Mouse (Mus musculus) kidney, embryonic 14.5 days (tissue): ENCODE measurements around the gene Khnyn. TPM values are rescaled to one million over a fixed set of nuclear protein-coding genes. Genes with fewer than 3 reads are reported as not detected.

Source experiments
- ATAC-seq: fragments of 200-750 bp; cut with Nextera tagmentation; 2 replicates; pipeline ENCODE4 v1.8.0; 2017; ENCODE audit warnings: moderate number of reproducible peaks, mild to moderate bottlenecking, moderate TSS enrichment, moderate library complexity; ENCODE audit not compliant: low FRiP score, low TSS enrichment
- H3K27ac ChIP-seq: fragments of 300-500 bp; sonication (generic); 2 replicates; pipeline ENCODE4 v1.5.1; 2014; ENCODE audit warnings: low read depth, mild to moderate bottlenecking, low read length, moderate library complexity, mixed read lengths
- H3K27me3 ChIP-seq: fragments of 300-500 bp; sonication (generic); 2 replicates; pipeline ENCODE4 v1.6.1; 2014; ENCODE audit warnings: mild to moderate bottlenecking, low read length; ENCODE audit not compliant: control insufficient read depth, insufficient read depth
- H3K36me3 ChIP-seq: fragments of 300-500 bp; sonication (generic); 2 replicates; pipeline ENCODE4 v1.6.1; 2014; ENCODE audit warnings: low read length, mixed read lengths; ENCODE audit not compliant: control insufficient read depth, insufficient read depth
- H3K4me1 ChIP-seq: fragments of 300-500 bp; sonication (generic); 2 replicates; pipeline ENCODE4 v1.6.1; 2014; ENCODE audit warnings: low read length, mixed read lengths; ENCODE audit not compliant: control insufficient read depth, insufficient read depth
- H3K4me2 ChIP-seq: fragments of 300-500 bp; sonication (generic); replicated peaks from 2 replicates; pipeline ENCODE4 v1.6.1; 2014; ENCODE audit warnings: low read depth, mild to moderate bottlenecking, low read length
- H3K4me3 ChIP-seq: fragments of 300-500 bp; sonication (generic); 2 replicates; pipeline ENCODE4 v1.5.1; 2014; ENCODE audit warnings: mild to moderate bottlenecking, low read length
- H3K9ac ChIP-seq: fragments of 300-500 bp; sonication (generic); 2 replicates; pipeline ENCODE4 v1.6.1; 2014; ENCODE audit warnings: low read depth, mild to moderate bottlenecking, low read length, moderate library complexity
- H3K9me3 ChIP-seq: fragments of 300-500 bp; sonication (generic); 2 replicates; pipeline ENCODE4 v1.6.1; 2016; ENCODE audit warnings: low read length; ENCODE audit not compliant: control insufficient read depth
- WGBS: fragments of 180-500 bp; shearing (Covaris S2); extraction: QIAGEN DNeasy Blood & Tissue Kit; methylation state at CpG from one replicate; pipeline ENCODE4 v1.1.7; 2014; 5-methylcytosine and 5-hydroxymethylcytosine counted together
- polyA plus RNA-seq: library from polyadenylated mRNA; unstranded; fragments of >200 nt; fragmentation: Nextera tagmentation; extraction: Ambion mirVana; gene quantifications from 2 replicates; pipeline ENCODE4 v1.2.1, GENCODE M21; 2014

The Khnyn gene
- polyA plus RNA-seq, 1 experiment from 2014 or later: 9.7 TPM

DNA sequence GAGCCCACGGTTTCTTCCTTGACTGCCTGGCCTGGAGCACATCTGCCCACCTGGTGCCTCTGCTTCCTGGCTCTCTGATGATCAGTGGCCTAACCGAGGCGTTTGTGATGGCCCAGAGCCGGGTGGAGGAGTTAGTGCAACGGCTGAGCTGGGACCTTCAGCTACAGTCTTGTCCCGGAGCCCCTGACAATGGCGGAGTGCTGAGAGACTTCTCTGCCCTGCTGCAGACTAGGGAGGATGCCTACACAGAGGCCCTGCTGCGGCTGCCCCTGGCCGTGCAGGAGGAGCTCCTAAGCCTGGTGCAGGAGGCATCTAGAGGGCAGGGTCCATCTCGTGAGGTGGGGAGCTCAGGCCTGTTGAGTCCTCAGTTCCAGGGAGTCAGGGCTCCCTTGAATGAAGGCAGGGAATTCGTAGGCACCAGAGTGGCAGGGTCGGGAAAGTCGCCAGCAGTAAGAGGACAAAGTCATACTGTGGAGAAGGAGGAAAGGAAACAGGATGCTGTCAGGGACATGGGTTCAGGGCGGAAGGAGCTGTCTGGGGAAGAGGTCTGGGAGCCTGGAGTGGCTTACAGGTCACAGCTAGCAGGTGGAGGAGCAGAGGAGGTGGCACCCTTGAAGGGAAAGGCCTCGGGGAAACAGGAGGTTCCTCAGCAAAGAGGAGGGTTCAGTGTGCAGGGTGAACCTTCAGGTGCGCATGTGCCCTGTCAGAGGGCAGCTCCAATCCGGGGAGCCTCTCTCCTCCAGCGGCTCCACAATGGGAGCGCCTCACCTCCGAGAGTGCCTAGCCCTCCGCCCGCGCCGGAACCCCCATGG, 2.0 kb downstream of the Khnyn start:
- no peak overlapping the region; the same call in 1 of the 2 replicates for H3K4me3 ChIP-seq
- H3K27me3 ChIP-seq: no peaks in the 10 kb centered on the region
- peak overlapping the region; percentile 88; the same call in 1 of the 2 replicates for H3K9ac ChIP-seq
- no peaks in the 10 kb centered on the region for H3K9me3 ChIP-seq
- peaks cover 24% of the 10 kb centered on the region for H3K4me1 ChIP-seq
- peaks cover 51% of the 10 kb centered on the region for H3K36me3 ChIP-seq
- ATAC-seq: no peak
- 79% methylated on average over 24 of the region's 24 CpGs for WGBS
- H3K27ac ChIP-seq: no peak overlapping the region
- peak overlapping the region; percentile 72 for H3K4me2 ChIP-seq

DNA sequence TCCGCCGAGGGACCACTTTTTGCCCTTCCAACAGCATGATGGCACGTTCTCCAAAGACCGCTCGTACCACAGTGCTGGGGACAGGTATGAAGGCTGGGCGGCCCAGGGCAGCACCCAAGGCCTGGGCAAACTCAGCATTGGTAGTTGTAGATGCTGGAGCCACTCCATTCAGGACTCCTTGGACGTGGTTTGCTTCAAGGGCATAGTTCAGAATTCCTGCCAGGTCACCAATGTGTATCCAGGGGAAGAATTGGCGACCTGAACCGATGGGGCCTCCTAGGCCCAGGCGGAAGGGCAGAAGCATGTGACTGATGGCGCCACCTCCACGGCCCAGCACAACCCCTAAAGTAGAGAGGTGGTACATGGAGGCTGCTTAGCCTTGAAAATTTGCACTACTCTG, 12.9 kb downstream of the Khnyn start:
- H3K36me3 ChIP-seq: peaks cover 50% of the 10 kb centered on the region
- H3K4me2 ChIP-seq: no peak overlapping the region
- H3K9ac ChIP-seq: no peak overlapping the region
- no peak overlapping the region for H3K27ac ChIP-seq
- peaks cover 6% of the 10 kb centered on the region; the same call in 1 of the 2 replicates for H3K4me1 ChIP-seq
- no peak for ATAC-seq
- 92% methylated on average over 12 of the region's 12 CpGs for WGBS
- H3K27me3 ChIP-seq: no peaks in the 10 kb centered on the region
- no peaks in the 10 kb centered on the region for H3K9me3 ChIP-seq
- no peak overlapping the region for H3K4me3 ChIP-seq

DNA sequence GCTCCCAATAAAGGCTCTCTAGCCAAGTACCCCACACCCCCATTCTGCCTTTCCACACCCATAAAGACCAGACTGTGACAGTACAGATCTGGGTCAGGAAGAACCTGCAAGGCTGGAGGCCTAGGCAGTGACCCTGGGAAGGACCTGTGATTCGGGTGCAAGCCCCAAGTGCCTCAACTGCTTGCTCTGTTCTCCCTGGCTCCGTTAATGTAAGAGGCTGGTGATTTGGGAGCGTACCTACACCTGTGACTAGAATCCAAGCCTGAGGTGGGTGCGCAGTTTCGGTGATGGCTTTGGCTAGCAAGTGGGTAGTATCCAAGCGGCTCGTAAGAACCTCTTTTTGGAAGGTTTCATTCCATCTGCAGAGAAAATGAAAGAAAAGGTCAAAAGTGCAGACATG, 14.2 kb downstream of the Khnyn start:
- H3K27ac ChIP-seq: no peak overlapping the region
- peaks cover 6% of the 10 kb centered on the region; the same call in 1 of the 2 replicates for H3K4me1 ChIP-seq
- 91% methylated on average over 7 of the region's 7 CpGs for WGBS
- H3K9ac ChIP-seq: no peak overlapping the region
- no peak overlapping the region for H3K4me3 ChIP-seq
- no peaks in the 10 kb centered on the region for H3K27me3 ChIP-seq
- ATAC-seq: no peak
- no peaks in the 10 kb centered on the region for H3K9me3 ChIP-seq
- H3K36me3 ChIP-seq: peaks cover 40% of the 10 kb centered on the region
- H3K4me2 ChIP-seq: peak overlapping the region; percentile 75; the same call in 1 of the 2 replicates

GRCm38 (mm10) chr14:55899701-55900413, 15.1 kb downstream of the Khnyn start, which contains the start of gene Sdr39u1:
Sdr39u1 (minus strand) TSS chr14:55900293.
- H3K4me3 ChIP-seq: peak within 1 kb of the TSS; percentile 42
- peak within 1 kb of the TSS; percentile 63 for H3K9ac ChIP-seq
- H3K36me3 ChIP-seq: peaks cover 31% of the 10 kb centered on the region
- no peaks in the 10 kb centered on the region for H3K27me3 ChIP-seq
- under 1% methylated on average over 39 of the region's 39 CpGs for whole genome bisulfite sequencing
- H3K27ac ChIP-seq: peak within 1 kb of the TSS; percentile 53; the same call in 1 of the 2 replicates
- ATAC-seq: peak; percentile 93
- H3K9me3 ChIP-seq: no peaks in the 10 kb centered on the region
- H3K4me1 ChIP-seq: peaks cover 6% of the 10 kb centered on the region; the same call in 1 of the 2 replicates
- H3K4me2 ChIP-seq: peak within 1 kb of the TSS; percentile 75

DNA sequence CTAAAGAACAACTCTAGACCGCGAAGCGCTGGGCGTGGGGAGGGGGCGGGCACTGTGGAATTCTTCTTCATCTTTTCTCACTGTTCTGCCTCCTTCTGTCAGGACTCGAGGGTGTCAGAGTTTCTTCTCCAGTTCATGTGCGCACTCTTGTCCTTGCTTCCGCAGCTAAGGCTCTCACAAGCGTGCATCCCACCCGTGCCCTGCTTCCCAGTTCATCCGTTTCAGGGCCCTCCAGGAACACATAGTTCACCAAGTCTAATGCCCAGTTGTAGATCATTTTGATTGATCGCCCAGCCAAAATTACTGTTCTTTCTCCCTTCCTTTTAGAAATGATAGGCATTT, 15.6 kb downstream of the Khnyn start:
- H3K9me3 ChIP-seq: no peaks in the 10 kb centered on the region
- peak overlapping the region; percentile 75 for H3K4me2 ChIP-seq
- ATAC-seq: no peak; the same call in 1 of the 2 replicates
- H3K36me3 ChIP-seq: peaks cover 26% of the 10 kb centered on the region
- 3% methylated on average over 12 of the region's 12 CpGs for WGBS
- no peaks in the 10 kb centered on the region for H3K27me3 ChIP-seq
- peak overlapping the region; percentile 63 for H3K9ac ChIP-seq
- peak overlapping the region; percentile 42 for H3K4me3 ChIP-seq
- peak overlapping the region; percentile 53; the same call in 1 of the 2 replicates for H3K27ac ChIP-seq
- peaks cover 6% of the 10 kb centered on the region; the same call in 1 of the 2 replicates for H3K4me1 ChIP-seq

DNA sequence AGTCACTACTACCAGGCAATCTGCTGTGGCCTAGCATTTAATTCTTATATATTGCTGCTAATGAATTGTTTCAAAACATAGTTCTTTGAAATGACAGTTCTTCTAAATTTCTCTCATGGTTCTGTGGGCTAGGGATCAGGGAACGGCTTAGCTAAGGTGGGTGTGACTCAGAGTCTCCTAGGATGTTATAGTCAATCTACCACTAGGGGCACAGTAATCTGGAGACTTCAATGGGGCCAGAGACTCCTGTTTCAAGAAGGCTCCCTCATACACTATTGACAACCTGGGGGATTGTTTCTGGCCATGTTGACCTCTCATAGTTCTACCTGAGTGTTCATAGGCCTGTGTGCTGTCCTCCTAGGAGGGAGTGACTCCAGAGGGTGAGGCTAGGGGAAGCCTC, 20.8 kb downstream of the Khnyn start:
- Histone ChIP-seq H3K4me2 (no peak overlapping the region), H3K27ac (no peak overlapping the region), H3K9me3 (no peaks in the 10 kb centered on the region), H3K4me1 (peaks cover 6% of the 10 kb centered on the region; the same call in 1 of the 2 replicates), H3K4me3 (no peak overlapping the region), H3K27me3 (no peaks in the 10 kb centered on the region), H3K36me3 (no peaks in the 10 kb centered on the region), H3K9ac (no peak overlapping the region)
- no peak for ATAC-seq
- WGBS: 45% methylated on average over 1 of the region's 1 CpGs

DNA sequence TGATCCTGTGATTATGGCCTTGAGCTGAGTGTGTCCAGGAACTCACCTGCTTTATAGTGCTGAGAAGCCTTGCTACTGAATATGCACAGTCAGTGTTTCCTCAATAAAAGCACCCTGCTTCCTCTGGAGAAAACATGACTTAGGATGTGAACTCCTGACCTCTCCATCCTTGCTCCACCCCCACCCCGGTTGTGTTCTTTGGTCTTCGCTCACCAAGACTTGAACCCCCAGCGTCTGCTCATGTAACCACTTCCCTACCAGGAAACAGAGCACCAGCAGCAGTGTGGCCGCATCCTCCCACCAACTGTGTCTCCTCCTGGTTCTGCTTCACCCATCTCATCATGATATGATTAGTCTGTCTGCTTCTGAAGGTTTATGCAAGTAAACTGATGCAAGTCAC, 28.7 kb downstream of the Khnyn start:
- H3K27me3 ChIP-seq: no peaks in the 10 kb centered on the region
- no peaks in the 10 kb centered on the region for H3K36me3 ChIP-seq
- WGBS: 45% methylated on average over 4 of the region's 4 CpGs
- H3K4me2 ChIP-seq: no peak overlapping the region
- no peaks in the 10 kb centered on the region for H3K9me3 ChIP-seq
- no peak overlapping the region for H3K9ac ChIP-seq
- H3K4me1 ChIP-seq: no peaks in the 10 kb centered on the region
- no peak overlapping the region for H3K27ac ChIP-seq
- no peak for ATAC-seq
- no peak overlapping the region for H3K4me3 ChIP-seq

DNA sequence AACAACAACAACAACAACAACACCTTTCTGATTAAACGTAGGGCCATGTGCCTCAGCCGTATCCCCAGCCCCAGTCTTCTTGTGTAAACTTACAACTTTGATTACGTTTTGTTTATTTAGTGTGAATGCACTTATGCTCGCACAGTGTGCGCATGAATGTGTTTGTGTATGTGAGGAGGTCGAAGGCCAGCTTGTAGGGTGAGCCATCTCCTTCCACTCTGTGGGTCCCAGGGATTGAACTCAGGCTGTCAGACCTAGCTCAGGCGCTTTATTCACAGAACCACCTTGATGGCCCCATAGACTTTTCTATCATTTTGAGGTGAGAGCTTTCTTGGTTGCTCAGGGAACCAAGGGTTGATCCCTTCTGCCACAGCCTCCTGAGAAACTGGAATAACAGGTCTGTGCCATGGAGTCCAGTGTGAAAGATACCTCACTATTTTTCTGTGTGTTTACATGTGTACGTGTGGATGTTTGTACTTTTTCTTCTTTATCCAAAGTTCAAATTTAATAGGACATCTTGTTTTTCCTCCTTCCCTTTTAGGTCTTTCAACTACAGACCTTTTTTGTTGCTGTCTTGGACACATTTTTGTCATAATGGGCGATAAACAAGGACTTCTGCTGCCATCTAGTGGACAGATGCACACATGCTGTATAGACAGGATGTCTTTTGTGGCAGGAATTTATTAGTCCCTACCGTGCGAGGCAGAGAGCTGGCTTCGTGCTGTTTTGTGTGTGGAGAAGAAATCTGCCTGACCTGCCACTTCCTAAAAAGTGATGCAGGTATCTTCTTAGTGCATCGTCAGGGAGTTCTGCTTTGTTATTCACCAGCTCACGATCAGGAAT, 33.7 kb downstream of the Khnyn start:
- H3K9ac ChIP-seq: no peak overlapping the region
- 44% methylated on average over 14 of the region's 14 CpGs for WGBS

More for the DNA sequence above, 33.7 kb downstream of the Khnyn start:
- H3K36me3 ChIP-seq: no peaks in the 10 kb centered on the region
- ATAC-seq: peak; percentile 84
- no peak overlapping the region for H3K4me2 ChIP-seq
- no peak overlapping the region for H3K4me3 ChIP-seq
- H3K9me3 ChIP-seq: no peaks in the 10 kb centered on the region
- no peaks in the 10 kb centered on the region for H3K4me1 ChIP-seq
- H3K27ac ChIP-seq: no peak overlapping the region
- H3K27me3 ChIP-seq: no peaks in the 10 kb centered on the region
